Mouse (Mus musculus) layer of hippocampus, adult 8-10 months (tissue): Measurements from ENCODE around the gene Fbxw7. TPM values are rescaled to one million over a fixed set of nuclear protein-coding genes. Genes with fewer than 3 reads are reported as not detected.

ENCODE experiments used
- DNase-seq, 2 experiments: peaks; one replicate each; pipeline ENCODE4 v3.0.0; 2022; ENCODE audit warnings: low spot score in 2 of 2
- total RNA-seq, 4 experiments: library from RNA; stranded (reverse); gene quantifications; 2 replicates each; pipeline ENCODE4 v1.2.4; 2022

Fbxw7 gene
- total RNA-seq, result 100 to 1,000 TPM; 154 to 165 (median 158) TPM

DNA sequence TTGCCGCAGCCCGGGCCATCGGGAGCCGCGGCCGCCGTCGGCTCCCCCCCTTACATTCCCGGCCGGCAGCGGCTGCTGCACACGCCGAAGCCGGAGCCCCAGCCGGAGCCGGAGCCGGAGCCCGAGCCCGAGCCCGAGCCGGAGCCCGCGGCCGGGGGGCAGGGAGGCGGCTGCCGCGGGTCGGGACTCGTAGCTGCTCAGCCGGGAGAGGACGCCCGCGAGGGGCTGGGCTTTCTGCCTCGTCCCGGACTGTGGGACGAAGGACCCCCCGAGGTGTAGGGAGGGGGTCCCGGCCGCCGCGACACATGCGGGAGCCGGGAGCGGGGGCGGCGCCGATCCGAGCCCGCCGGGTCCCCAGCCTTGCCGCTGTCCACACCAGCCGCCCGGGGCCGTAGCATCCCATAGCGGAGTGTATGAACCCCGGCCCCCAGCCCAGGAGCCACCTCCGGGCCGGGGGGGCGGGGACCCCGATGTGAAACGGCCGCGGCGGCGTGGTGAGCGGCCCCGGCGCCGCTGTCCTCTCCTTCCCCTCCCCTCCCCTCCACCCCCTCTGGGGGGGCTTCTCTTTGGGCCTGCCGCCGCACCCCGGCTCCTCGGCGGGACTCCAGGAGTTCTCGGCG, at the start of gene Fbxw7:
TSS of gene Fbxw7 (plus strand) at position 507 of the 620 bp plus-strand sequence.
- no peak for DNase-seq

DNA sequence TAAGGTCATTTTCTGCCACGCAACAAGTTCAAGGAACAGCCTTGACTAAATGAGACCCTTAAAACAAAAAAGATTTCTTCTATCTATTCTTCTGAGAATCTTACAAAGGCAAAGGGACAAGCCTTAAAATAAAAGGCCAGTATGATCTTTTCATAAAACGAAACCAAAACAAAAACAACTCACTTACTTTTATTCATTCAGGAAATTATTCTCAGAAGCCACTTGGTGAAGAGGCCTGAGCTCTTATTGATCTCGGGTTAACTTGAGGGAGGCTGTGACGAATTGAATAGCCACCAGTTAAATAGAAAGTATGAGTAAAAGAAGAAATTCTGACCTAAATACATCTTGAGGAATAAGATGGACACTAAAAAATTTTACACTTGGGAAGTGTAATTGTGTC, 46.1 kb upstream of the Fbxw7 start:
- DNase-seq, result no peak

- no peak for DNase-seq
These were observed 45.7 kb upstream of the Fbxw7 start for GRCm38 (mm10) chr3:84769411-84769810.

DNA sequence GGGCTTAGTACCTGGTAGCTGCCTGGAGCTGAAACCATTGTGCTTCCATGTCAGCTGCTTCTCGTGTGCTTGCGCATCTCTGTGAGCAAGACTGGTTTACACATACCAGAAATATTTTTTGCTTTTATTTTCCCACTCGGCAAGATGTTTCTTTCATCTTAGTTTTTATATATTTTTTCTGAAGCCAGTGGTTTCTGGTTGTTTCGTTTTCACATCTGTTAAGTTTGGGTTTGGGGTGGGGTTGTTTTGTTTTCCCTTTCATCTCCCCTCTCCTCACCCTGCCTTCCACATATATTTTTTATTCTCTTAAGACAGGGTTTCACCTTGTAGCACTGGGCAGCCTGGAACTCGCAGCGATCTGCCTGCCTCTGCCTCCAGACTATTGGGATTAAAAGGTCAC, 44.5 kb upstream of the Fbxw7 start:
- no peak for DNase-seq

DNA sequence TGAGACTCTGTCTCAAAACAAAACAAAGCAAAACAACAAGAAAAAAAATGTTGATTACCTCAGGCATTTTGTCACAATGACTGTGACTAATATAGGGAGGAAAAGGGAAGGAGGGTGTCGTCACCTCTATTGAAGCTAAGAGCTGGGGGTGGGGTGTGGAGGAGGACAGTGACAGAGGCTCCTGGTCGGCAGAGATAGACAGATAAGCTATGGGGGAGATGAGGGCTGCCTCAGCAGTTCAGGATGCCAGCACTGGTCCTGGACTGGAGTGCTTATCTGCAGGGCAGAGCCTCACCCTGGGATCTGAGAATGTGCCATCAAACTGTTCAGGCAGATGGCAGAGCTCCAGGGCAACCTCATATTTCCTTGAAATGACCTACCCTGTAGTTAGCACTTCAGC, 43.1 kb upstream of the Fbxw7 start:
- DNase-seq, result no peak

DNA sequence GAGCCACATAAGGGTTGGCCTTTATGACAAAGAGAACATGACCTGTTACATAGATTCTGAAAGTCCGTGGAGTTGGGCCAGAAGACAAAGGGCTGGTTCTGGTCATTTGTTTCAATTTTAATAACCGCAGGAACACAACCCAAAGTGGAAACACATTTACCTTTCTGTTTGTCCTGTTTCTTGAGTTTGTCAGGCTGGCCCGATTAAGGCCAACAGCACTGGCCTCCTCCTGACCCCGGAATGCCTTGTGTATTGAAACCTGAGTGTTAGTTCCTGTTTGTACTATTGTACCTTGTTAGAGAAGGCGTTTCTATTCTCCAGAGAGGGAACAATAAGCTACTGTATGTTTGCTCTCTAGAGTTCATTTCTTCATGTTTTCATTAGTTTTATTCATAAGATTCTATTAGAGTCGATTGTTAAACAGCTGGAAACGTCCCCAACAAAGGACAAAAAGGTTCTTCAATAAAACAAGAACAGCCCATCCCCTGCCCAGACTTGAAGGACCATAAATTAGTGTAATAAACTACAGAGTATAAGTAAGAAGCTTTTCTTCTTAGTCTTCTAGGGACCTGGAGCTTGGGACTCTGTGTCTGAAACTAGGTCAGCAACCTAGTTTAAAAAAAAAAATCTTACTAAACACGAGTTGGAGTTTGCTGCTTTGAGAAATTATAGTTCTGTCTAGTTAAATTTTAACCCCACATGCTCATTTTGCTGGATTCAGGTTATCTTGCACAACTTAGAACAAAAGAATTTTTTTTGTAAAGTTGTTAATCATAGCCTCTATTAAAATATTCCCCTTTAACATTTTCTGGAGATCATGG, 40.6 kb upstream of the Fbxw7 start:
- DNase-seq, result no peak

DNA sequence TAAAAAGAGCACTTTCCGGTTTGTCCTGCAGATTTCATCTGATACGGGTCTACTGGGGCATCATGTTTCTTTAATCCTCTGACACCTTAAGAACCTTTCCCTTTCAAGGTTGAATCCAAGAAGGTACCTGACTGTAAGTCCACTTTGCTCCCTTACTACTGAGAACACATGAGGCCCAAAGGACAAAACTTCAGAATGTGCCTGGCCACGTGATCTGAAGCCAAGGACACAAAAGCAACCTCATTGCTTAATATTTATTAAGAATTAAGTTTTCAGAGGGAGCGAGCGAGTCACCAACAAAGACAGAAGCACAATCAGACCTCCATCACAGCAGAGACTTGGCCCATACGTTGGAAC, 40.0 kb upstream of the Fbxw7 start:
- DNase-seq, result no peak

- DNase-seq, result no peak
These were observed 39.5 kb upstream of the Fbxw7 start for GRCm38 (mm10) chr3:84775577-84775976.

GRCm38 (mm10) chr3:84776084-84776483, 39.0 kb upstream of the Fbxw7 start:
- DNase-seq, result no peak

- DNase-seq, result no peak
These were observed 27.2 kb upstream of the Fbxw7 start for GRCm38 (mm10) chr3:84787914-84788313.

- no peak for DNase-seq
These were observed 11.0 kb upstream of the Fbxw7 start for GRCm38 (mm10) chr3:84804036-84804435.

GRCm38 (mm10) chr3:84806206-84806605, 8.9 kb upstream of the Fbxw7 start:
- DNase-seq, result no peak

DNA sequence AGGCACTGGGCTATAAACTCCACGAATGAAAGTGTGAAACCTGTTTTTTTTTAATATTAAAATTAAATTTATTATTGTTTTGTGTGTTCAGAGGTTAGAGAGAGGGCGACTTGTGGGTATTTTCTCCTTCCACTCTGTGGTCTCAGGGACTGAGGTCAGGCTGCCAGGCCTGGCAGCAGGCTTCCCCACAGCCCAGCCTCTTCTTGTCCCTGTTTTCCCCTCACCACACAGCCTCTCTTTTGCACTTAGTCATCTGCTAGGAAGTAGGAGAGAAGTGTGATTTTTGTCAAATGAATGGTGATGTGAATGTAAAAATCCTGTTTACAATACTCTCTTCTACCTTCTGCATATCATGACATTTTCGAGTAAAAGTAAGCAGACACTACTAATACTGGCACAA, 7.2 kb upstream of the Fbxw7 start:
- no peak for DNase-seq

DNA sequence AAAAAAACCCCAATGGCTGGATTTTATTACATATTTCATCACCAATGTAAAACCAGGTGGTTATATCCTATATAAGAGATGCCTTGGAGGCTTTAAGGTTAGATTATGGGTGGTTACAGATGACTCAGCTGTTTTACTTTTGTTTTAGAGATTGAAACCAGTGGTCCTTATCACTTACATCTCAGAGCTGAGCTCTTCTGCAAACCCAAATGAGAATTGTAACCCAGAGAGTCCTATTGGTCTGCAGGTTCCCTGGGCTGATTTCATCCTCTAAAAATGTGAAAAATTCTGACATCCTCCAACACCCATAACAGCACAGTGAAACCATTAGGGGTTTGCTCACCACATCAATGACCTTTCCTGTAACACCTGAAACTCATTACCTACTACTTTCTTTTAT, 6.2 kb upstream of the Fbxw7 start:
- DNase-seq, result no peak

DNA sequence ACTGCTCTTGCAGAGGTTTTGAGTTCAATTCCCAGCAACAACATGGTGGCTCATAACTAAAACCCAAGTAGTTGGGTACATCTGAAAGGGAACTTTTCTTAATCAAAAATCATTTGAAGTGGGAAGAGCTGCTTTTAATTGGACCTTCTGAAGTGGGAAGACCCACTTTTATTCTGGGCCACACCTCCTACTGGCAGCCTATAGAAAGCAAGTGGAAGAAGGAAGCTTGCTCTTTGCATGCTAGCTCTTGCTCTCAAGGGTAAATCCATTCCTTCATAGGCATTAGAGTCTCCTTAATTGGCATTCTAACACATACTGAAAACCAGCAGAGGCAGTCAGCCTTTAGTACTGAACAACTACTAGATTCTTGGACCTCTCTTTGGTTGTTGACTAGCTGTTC, 4.3 kb upstream of the Fbxw7 start:
- DNase-seq, result no peak

- DNase-seq, result no peak
These were observed 1.5 kb upstream of the Fbxw7 start for GRCm38 (mm10) chr3:84813436-84814156.

GRCm38 (mm10) chr3:84814157-84814761, 809 bp upstream of the Fbxw7 start:
- DNase-seq, result peak; percentile 98 to 99

DNA sequence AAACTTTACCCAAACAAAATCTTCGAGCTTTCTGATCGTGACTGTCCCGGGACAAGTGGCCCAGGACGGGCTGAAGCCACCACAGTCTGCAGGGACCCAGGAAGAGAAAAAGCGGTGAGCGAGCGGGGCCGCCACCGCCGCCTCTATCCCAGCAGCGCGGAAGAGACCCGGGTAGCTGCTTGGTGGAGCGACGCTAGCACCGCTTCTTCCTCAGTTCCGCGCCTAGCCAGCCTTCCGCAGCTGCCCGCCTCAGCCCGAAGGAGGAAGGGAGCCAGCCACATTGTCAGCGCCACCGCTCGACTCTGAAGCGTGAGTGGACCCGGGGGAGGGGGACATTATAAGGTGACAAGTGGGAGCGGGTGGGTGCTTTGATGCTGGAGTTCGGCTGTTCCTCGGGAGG, 393 bp downstream of the Fbxw7 start:
- DNase-seq, result peak in 1 of 2 experiments; percentile 11

DNA sequence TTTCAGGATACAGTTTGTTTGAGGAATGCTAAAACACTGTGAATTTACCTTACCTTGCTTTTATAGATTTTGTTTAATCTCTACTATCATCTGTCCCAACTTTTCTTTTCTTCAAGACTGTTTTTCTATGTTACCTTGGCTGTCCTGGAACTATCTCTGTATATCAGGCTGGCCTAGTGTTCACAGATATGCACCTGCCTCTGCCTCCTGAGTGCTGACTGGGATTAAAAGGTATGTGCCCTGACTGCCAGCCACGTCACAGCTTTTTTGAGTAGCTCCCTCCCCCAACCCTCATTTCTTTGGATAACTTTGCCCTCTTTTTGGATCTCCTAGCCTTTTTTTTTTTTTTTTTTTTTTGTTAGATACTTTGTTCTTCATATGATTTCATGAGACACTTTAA, 1.9 kb downstream of the Fbxw7 start:
- no peak for DNase-seq

DNA sequence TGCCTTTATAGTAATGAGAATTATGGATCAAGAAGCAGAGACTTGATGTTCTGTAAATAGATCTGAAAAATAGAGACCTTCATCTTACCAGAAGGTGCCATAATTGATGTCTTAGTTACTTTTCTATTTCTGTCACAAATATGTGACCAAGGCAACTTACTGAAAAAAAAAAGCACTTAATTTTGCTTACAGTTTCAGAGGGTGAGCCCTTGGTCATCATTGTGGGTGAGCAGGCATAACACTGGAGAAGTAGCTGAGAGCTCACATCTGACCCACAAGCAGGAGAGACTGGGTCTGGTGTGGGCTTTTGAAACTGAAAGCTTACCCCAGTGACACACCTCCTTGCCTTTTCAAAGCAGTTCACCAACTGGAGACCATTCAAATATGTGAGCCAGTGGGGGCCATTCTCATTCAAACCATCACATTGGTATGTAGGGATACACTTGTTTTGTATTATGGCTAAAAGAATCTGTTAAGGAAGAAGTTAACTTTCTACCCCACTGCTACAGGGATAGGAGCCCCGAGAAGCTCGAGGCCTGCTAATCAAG, 5.7 kb downstream of the Fbxw7 start:
- no peak for DNase-seq

DNA sequence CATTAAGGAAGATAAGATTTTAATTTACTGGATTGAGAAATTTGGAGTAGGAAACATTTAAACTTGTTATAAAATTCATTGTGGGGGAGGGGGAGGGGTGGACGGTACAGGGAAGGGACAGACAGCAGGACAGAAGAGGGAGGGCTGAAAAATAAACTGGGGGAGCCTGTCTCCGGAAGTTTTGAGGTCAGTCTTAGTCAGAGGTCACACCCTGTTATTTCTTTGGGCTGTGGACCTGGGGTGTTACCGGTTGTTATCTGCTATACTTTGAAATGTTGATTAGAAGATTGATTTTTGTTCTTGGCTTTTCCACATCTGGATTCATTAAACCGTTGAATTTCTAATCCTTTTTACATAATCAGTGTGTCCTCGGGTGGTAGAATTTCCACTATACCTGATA, 10.9 kb downstream of the Fbxw7 start:
- DNase-seq, result no peak

DNA sequence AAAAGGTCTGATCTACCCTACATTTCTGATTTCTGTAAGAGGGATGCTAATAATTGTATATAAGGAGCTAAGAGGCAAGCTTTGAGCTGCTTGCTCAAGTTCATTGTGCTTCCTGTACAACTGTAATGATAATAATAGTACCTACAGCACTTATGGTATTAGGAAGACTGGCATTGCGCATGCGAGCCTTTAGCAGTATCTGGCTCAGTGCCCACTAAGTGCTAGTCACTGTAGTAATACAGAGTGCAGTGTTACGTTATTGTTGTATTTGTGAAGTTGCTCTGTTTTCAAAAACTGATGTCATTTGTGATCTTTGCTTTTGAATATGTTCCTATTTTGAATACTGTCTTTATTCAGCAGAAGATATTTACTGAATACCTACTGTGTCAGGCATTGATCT, 11.3 kb downstream of the Fbxw7 start:
- DNase-seq, result no peak
